Mouse (Mus musculus): ENCODE measurements around the gene Msn.
"Not testable (repeated sequence)": the region's sequence is repeated elsewhere in the genome, so short reads cannot be mapped to it uniquely, and the experiment has no call there.

Msn gene

DNA sequence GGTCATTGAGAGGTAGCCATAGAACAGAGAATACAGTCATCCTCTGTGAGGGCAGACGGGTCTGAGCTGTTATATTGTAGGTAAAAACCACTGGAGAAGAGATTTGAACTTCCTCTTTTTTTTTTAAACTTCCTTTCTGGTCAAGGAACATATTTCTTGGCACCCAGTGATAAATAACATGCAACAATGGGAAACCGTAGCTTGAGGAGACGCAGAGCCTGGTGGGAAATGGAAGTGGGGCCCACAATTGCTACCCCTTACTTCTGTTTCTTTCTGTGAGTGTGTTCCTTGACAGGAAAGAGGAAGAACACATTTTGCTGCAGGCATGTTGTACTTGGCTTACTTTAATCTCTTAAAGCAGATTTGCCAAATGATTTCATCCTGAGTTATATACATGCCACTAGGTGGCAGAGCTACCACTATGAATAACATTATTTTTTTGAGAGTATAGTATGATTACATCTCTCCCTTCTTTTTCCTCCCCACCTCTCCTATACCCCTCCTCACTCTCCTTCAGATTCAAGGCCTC lies 49.2 kb downstream of the Msn start:
- DNase-seq, result no peak

DNA sequence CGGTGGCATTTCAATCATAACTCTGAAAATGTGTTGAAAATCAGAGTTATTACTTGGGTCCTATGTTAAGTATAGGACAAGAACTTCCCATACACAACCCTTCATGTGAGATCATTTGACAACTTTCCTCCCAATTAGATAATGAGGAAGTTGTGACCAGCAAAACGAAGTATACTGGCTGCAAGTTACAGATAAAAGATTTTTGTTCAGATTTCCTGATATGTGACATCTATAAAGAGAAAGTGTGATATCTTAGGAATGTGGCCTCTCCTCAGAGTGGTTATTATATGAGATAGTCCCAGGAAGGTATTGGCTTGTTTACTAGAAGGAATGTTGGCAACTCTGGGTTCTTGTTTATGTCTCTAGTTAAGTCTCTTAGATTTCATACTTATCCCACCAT lies 52.4 kb downstream of the Msn start:
- DNase-seq, result no peak

DNA sequence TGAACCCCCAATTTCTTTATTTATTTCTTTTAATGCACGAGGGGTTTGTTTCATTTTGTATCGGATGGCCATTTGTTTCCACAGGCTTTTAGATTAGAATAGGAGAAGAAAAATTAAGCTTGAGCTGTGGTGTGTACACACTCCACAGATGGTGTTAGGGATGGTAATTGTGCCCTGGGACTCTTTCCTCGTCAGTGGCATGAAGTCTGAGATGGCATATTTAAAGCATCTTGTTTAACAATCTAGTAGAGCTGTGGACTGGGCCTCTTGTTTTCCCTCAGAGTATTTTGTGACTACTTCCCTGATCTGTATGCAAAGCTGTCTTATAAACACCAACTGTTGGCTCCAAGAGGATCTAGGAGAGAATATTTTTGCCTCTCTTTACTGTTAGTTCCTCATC lies 57.5 kb downstream of the Msn start:
- no peak for DNase-seq

DNA sequence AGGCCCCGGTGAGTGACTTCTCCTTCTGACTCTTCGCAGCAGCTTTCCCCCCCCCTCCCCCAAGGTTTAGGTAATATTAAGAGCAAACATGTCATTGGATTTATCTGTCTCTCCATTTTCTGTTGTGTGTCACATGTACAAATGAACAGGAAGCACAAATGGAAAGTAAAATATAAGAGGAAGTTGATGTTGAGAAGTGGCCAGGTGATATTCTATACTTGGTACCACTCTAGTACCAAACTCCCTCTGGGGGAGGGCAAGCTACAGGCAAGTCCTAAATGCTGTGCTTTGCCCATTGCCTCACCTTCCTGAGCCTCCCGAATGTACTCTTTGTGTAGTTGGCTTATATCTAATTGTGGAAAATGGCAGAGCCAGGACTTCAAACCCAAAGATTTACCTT lies 62.1 kb downstream of the Msn start:
- DNase-seq, result no peak

DNA sequence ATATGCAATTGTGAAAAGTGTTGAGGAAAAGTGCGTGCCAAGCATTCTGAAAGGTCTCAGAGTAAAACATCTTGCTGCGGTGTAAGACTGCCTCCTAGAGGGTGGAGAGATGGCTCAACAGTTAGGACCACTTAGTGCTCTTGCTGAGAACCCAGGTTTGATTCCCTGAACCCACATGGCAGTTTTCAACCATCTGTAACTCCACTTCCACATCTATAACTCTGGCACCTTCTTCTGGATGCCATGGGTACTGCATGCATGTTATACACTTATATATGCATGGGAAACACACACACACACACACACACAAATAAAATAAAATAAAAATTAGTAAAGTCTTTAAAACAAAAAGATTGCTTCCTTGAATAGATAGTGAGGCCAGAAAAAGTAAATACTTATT lies 66.7 kb downstream of the Msn start:
- no peak for DNase-seq

DNA sequence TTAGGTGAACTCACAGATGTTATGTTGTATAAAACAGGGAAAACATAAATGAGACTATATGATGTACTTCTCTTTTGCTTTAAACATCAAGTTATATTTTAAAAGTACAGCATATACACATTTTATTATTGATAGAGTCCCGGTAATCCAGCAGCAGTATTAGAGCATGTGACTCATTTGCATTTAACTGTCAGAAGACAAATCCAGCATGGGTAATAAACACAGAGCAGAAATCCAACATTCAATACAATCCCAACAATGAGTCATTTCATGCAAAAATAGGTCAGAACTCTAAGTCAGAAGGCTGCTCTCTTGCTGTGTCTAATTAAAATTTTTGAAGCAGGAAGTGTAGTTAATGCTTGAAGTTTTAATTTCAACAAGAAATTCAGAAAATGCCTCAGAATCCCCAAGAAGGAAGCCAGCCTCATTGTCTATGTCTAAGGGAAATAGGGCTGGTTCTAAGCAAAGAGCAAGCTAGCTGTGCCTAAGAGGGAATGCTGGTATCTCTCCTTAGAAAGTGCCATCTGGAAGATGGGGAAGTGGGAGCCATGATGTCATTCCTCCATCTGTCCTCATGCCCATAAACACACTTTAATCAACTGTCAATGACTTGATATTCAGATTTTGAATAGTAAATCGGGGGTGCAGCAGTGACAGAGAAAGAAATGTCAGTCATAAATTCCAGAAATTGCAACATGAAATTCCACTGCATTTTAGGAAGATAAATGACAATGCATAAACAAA lies 76.0 kb downstream of the Msn start:
- DNase-seq, result peak; percentile 4

DNA sequence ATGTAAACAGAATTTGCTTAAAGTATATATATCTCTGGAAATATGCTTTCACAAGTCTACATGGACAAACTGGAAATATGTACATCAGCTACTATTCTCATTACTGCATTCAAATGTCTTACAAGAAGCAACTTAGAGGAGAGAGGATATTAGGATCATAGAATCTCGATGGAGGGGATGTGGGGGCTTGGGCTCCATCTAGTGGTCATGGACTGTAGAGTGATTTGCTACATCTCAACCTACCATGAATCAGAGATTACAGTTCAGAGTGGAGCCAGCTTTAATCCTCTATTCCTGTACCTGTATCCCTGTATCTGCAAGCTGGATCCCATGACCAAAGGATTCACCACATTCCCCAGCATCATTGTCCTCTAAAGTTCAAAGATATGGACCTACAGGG lies 82.6 kb downstream of the Msn start:
- peak; percentile 10 for DNase-seq

DNA sequence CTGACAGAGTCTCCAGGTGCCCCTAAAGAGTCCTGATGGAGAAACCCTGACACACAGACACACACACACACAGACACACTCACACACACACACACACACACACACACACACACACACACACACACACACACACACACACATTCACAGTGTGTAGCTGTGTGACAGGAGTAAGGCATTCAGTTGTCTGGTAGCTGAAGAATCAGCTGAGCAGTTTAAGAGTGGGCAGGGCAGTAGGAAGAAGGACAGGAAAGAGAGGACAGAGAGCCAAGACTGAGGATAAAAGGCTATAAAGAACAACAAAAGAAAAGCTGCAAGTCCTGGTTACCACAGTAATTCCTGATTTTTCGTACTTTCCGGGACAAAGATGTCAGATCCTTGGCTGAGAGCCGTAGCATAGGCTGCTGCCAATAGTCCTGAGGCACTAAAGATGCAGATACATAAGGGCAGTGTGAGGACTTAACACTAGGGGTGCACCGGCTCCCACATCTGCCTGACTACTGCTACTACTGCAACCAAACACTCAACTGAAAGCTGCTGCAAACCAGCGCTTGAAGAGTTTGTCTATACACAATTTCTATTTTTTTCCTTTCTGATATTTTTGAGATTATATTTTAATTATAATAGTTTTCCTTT lies 88.4 kb downstream of the Msn start:
- no peak for DNase-seq

DNA sequence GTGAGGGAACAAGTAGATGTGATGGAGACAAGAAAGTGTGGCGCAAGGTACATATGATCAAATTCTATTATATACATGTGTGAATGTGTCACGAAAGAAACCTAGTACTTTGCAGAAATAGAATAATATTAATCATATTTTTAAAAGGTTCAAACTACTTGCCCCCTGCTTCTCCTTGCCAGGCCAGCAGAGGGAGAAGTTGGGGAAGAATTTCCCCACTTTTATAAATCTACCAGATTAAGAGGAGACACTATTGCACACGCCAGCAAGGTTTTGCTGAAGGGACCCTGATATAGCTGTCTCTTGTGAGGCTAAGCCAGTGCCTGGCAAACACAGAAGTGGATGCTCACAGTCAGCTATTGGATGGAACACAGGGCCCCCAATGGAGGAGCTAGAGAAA lies 109.3 kb downstream of the Msn start:
- not testable (repeated sequence) for DNase-seq

DNA sequence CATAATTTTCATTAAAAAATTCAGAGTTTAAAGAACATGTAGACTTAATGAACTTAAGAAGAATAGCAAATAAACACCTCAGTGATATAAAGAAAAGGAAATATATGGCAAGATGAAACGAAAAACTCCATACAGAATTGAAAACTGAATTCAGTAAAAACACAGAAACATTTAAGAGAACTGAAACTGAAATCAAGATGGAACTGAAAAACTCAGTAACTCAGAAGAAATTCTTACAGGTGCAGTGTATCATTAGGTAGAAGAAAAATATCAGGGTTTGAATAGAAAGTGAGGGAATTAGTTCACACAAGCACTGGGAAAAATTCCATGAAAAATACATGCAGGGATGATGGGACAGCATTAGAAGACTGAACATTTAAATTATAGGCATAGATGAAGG lies 111.0 kb downstream of the Msn start:
- DNase-seq, result no peak

DNA sequence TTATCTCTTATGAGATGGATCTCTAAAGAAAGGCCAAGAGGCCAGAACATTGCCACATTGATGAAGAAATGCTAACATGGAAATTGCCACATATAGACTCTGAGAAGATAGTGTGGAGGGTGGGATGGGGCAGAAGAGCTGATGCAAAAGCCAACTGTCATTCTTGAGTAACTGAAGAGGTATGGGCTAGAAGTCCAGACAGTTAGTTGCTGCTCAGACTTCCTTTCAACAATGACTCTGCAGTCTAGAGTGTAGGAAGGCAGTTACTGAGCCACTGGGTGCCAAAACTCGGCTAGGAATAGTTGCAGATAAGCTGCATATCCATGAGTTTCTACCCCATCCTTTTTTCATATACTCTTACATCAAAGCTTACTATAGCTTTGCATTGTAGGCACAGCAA lies 122.2 kb downstream of the Msn start:
- no peak for DNase-seq
